Mouse (Mus musculus): ENCODE measurements around the gene Ryr3. TPM values are rescaled to one million over a fixed set of nuclear protein-coding genes. Genes with fewer than 3 reads are reported as not detected.

The Ryr3 gene
- polyA plus RNA-seq, 1 experiment from 2014 or later = 0.14 TPM

DNA sequence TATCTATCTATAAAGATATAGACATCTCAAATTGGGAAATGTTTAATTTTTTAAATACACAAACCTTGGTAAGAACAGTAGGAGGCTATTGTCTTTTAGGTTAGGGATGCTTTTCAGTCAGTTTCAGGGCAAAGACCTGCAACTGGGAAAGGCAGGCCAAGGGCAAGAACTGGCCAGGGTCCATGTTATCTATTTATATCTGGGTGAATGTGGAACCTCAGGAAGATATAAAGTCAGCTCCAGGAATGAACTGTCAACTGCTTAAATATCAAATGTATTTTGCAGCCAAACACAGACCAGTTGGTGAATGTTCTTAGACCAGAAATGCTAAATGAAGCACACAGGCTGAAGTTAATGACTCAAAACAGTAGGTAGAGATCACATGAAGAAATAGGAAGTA, 303.1 kb downstream of the Ryr3 start:
- H3K4me2 ChIP-seq = no peak overlapping the region
- H3K9me3 ChIP-seq (ENCODE audit: control insufficient read depth, low read length) = no peaks in the 10 kb centered on the region

DNA sequence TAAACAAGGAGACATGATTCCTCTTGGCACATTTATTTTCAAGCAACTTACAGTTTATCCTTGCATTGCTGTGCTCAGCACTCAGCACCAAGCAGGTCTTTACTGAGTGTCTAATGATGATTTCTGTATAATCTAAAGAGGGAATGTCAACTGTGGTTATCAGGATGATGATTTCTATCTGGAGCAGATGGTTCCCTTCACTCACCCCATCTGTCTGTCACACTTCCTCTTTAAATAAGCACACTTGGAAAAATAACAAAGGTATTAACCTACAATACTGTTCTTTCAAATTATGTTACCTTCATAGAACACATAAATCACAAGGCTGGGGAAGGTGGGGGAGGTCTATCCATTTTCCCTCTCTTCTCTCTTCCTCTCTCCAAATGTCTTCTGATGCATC, 304.3 kb downstream of the Ryr3 start:
- no peaks in the 10 kb centered on the region for H3K27me3 ChIP-seq (replicated peaks; ENCODE audit: control insufficient read depth, insufficient read depth, low read length)
- H3K9me3 ChIP-seq (ENCODE audit: control insufficient read depth, low read length) = no peaks in the 10 kb centered on the region
- H3K9ac ChIP-seq (ENCODE audit: low read depth, low read length) = no peak overlapping the region
- H3K4me2 ChIP-seq = no peak overlapping the region
- DNase-seq (ENCODE audit: low spot score) = no peak
- H3K27ac ChIP-seq (ENCODE audit: low read depth, low read length) = no peak overlapping the region
- no peaks in the 10 kb centered on the region for H3K36me3 ChIP-seq (ENCODE audit: control insufficient read depth, insufficient read depth, low read length)
- ATAC-seq (replicated peaks; ENCODE audit: low FRiP score) = no peak
- H3K4me3 ChIP-seq (ENCODE audit: low read depth, low read length) = no peak overlapping the region
- H3K4me1 ChIP-seq (replicated peaks; ENCODE audit: control insufficient read depth, insufficient read depth, low read length) = no peaks in the 10 kb centered on the region

More for the DNA sequence above, 303.1 kb downstream of the Ryr3 start:
- no peak overlapping the region for H3K27ac ChIP-seq (ENCODE audit: low read depth, low read length)
- no peaks in the 10 kb centered on the region for H3K27me3 ChIP-seq (replicated peaks; ENCODE audit: control insufficient read depth, insufficient read depth, low read length)
- no peak overlapping the region for H3K9ac ChIP-seq (ENCODE audit: low read depth, low read length)
- DNase-seq (ENCODE audit: low spot score) = no peak
- H3K4me3 ChIP-seq (ENCODE audit: low read depth, low read length) = no peak overlapping the region
- no peaks in the 10 kb centered on the region for H3K4me1 ChIP-seq (replicated peaks; ENCODE audit: control insufficient read depth, insufficient read depth, low read length)
- ATAC-seq (replicated peaks; ENCODE audit: low FRiP score) = no peak
- no peaks in the 10 kb centered on the region for H3K36me3 ChIP-seq (ENCODE audit: control insufficient read depth, insufficient read depth, low read length)

DNA sequence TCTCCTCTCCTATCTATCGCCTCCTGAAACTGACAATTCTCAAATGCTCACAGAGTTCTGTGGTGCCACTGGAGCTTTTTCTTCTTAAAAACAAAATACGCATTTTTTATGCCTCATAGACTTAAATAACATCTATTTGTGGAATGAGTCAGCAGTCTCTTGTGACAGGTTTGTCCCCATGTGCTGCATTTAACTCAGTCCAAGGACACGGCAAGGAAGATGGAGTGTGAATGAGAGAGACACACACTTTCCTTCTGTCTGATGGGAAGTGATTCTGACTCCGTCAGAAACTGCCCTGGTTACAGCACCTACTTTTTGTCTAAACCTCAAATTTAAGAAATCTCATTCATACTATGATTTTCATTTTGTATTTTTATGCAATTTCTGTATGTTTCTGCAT, 306.3 kb downstream of the Ryr3 start:
- Histone ChIP-seq H3K9me3 (ENCODE audit: control insufficient read depth, low read length) (no peaks in the 10 kb centered on the region), H3K4me3 (ENCODE audit: low read depth, low read length) (no peak overlapping the region), H3K4me1 (replicated peaks; ENCODE audit: control insufficient read depth, insufficient read depth, low read length) (no peaks in the 10 kb centered on the region), H3K27ac (ENCODE audit: low read depth, low read length) (no peak overlapping the region), H3K27me3 (replicated peaks; ENCODE audit: control insufficient read depth, insufficient read depth, low read length) (no peaks in the 10 kb centered on the region), H3K4me2 (no peak overlapping the region), H3K36me3 (ENCODE audit: control insufficient read depth, insufficient read depth, low read length) (no peaks in the 10 kb centered on the region), H3K9ac (ENCODE audit: low read depth, low read length) (no peak overlapping the region)
- ATAC-seq (replicated peaks; ENCODE audit: low FRiP score) (no peak), DNase-seq (ENCODE audit: low spot score) (no peak)
- 81% methylated on average over 4 of the region's 4 CpGs for WGBS

DNA sequence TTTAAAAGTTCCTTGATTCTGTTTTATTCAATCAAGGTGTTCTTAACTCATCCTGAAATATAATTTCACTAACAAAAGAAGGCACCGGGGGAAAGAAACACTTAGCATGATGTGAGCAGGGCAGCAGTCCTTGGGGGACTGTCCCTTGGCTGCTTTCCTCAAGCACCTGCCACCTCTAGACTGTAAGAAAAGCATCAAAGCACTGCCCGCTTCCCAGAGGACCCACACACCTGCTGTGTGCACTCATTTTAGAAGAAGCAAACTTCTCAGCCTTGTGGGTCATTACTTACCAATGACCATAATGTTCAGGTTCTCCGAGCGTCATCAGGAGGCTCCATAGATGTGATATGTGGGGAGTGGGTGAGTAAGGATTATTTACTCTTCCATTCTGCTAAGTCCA, 307.8 kb downstream of the Ryr3 start:
- DNase-seq (ENCODE audit: low spot score) (no peak), ATAC-seq (replicated peaks; ENCODE audit: low FRiP score) (no peak)
- H3K36me3 ChIP-seq (ENCODE audit: control insufficient read depth, insufficient read depth, low read length) = no peaks in the 10 kb centered on the region
- no peaks in the 10 kb centered on the region for H3K9me3 ChIP-seq (ENCODE audit: control insufficient read depth, low read length)
- H3K4me3 ChIP-seq (ENCODE audit: low read depth, low read length) = no peak overlapping the region
- 76% methylated on average over 4 of the region's 4 CpGs for WGBS
- no peaks in the 10 kb centered on the region for H3K27me3 ChIP-seq (replicated peaks; ENCODE audit: control insufficient read depth, insufficient read depth, low read length)
- no peak overlapping the region for H3K27ac ChIP-seq (ENCODE audit: low read depth, low read length)
- no peaks in the 10 kb centered on the region for H3K4me1 ChIP-seq (replicated peaks; ENCODE audit: control insufficient read depth, insufficient read depth, low read length)
- H3K4me2 ChIP-seq = no peak overlapping the region
- no peak overlapping the region for H3K9ac ChIP-seq (ENCODE audit: low read depth, low read length)

DNA sequence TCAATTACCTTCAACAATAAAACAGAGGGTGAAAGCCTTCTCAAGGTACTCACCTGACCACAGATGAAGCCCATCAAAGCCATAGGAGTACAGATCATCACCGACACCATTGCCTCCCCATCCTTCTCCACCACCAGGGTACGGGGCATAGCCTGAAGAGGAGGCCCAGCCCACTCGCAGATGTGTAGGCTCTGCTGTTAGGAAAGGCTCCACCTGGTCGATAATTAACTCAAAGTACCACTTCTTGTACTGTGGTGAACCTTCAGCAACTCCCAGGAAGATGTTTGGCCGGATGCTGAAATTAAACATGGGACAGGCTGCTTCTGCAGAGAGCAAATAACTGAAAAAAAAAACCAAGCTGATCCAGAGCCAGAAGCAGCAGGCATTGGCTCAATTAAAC, 316.1 kb downstream of the Ryr3 start:
- Histone ChIP-seq H3K4me3 (ENCODE audit: low read depth, low read length) (no peak overlapping the region), H3K4me2 (no peak overlapping the region), H3K36me3 (ENCODE audit: control insufficient read depth, insufficient read depth, low read length) (no peaks in the 10 kb centered on the region), H3K4me1 (replicated peaks; ENCODE audit: control insufficient read depth, insufficient read depth, low read length) (no peaks in the 10 kb centered on the region), H3K9ac (ENCODE audit: low read depth, low read length) (no peak overlapping the region), H3K27ac (ENCODE audit: low read depth, low read length) (no peak overlapping the region), H3K27me3 (replicated peaks; ENCODE audit: control insufficient read depth, insufficient read depth, low read length) (no peaks in the 10 kb centered on the region), H3K9me3 (ENCODE audit: control insufficient read depth, low read length) (no peaks in the 10 kb centered on the region)
- no peak for ATAC-seq (replicated peaks; ENCODE audit: low FRiP score)
- 54% methylated on average over 5 of the region's 5 CpGs for WGBS
- no peak for DNase-seq (ENCODE audit: low spot score)

DNA sequence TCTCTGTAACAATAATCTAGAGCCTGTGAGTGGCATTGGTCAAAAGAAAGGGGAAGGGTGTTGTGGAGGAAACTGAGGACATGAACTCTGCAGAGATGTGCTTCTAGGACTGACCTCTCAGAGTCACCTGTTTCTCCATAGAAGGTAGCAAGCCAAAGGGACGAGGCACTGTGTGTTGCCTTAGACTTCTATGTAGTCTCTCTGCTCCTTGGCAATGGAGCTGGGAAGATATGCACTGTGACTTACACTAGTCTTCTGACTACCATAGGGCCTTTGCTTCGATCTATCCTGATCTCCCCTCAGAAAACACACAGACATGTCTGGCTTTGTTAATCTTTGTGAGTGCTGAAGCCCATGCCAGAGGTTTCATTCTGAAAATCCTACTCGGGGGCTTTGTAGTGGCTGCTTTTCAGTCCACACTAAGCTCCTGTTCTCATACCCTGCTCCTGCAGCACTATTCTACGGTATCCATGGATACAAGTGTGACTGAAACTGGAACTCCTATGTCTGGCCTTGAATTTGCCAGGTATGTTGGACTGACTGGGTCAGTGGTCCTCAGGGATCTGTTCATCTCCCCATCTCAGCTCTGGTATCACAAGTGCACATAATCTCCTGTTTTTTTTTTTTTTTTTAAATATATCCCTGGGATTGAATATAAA, 332.3 kb downstream of the Ryr3 start:
- no peaks in the 10 kb centered on the region for H3K9me3 ChIP-seq (ENCODE audit: control insufficient read depth, low read length)
- no peaks in the 10 kb centered on the region for H3K36me3 ChIP-seq (ENCODE audit: control insufficient read depth, insufficient read depth, low read length)
- WGBS = 70% methylated on average over 4 of the region's 4 CpGs
- H3K27ac ChIP-seq (ENCODE audit: low read depth, low read length) = no peak overlapping the region
- no peak overlapping the region for H3K4me3 ChIP-seq (ENCODE audit: low read depth, low read length)
- H3K27me3 ChIP-seq (replicated peaks; ENCODE audit: control insufficient read depth, insufficient read depth, low read length) = no peaks in the 10 kb centered on the region
- no peak overlapping the region for H3K4me2 ChIP-seq
- H3K4me1 ChIP-seq (replicated peaks; ENCODE audit: control insufficient read depth, insufficient read depth, low read length) = no peaks in the 10 kb centered on the region
- H3K9ac ChIP-seq (ENCODE audit: low read depth, low read length) = no peak overlapping the region
- ATAC-seq (replicated peaks; ENCODE audit: low FRiP score) = no peak
- no peak for DNase-seq (ENCODE audit: low spot score)

DNA sequence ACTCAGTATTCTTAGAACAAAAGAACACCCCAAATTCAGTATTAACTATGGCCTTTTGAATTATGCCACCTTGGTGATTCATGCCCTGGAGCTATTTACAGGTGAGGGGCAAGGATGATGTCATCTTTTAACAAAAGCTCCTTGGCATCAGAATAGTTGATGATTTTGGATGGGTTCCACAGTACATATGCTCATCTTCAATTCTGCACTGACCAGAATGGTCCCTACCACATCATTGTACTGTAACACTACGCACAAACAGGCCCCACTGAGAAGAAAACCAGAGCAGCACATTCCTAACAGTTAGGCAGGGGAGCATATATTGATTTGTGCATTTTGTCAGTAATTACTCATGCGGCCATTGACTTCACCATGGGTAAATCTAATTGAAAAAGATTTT, 335.1 kb downstream of the Ryr3 start:
- ATAC-seq (replicated peaks; ENCODE audit: low FRiP score) (no peak), DNase-seq (ENCODE audit: low spot score) (no peak)
- no peak overlapping the region for H3K4me3 ChIP-seq (ENCODE audit: low read depth, low read length)
- no peaks in the 10 kb centered on the region for H3K36me3 ChIP-seq (ENCODE audit: control insufficient read depth, insufficient read depth, low read length)
- H3K27me3 ChIP-seq (replicated peaks; ENCODE audit: control insufficient read depth, insufficient read depth, low read length) = no peaks in the 10 kb centered on the region
- no peaks in the 10 kb centered on the region for H3K9me3 ChIP-seq (ENCODE audit: control insufficient read depth, low read length)
- no peak overlapping the region for H3K27ac ChIP-seq (ENCODE audit: low read depth, low read length)
- 78% methylated on average over 2 of the region's 2 CpGs for WGBS
- H3K4me2 ChIP-seq = no peak overlapping the region
- H3K9ac ChIP-seq (ENCODE audit: low read depth, low read length) = no peak overlapping the region
- no peaks in the 10 kb centered on the region for H3K4me1 ChIP-seq (replicated peaks; ENCODE audit: control insufficient read depth, insufficient read depth, low read length)

DNA sequence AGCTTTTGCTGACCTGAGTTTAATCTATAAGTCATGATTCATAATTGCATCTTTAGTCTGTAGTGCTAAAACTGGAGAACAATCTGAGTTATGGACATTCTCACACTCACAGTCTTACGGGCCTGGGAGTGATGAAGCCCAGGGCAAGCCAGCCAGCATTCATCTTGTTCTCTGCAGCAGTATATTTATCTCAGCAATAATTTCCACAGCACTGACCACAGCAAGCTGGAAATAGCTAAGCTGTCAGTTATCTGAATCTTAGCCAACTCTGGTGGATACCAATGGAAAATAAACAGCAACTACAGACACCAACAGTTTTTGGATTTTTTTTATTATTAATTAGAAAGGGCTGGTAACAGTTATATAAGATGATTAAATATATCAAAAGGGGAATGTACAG, 335.5 kb downstream of the Ryr3 start:
- DNase-seq (ENCODE audit: low spot score) (no peak), ATAC-seq (replicated peaks; ENCODE audit: low FRiP score) (no peak)
- Histone ChIP-seq H3K36me3 (ENCODE audit: control insufficient read depth, insufficient read depth, low read length) (no peaks in the 10 kb centered on the region), H3K9ac (ENCODE audit: low read depth, low read length) (no peak overlapping the region), H3K9me3 (ENCODE audit: control insufficient read depth, low read length) (no peaks in the 10 kb centered on the region), H3K4me1 (replicated peaks; ENCODE audit: control insufficient read depth, insufficient read depth, low read length) (no peaks in the 10 kb centered on the region), H3K27ac (ENCODE audit: low read depth, low read length) (no peak overlapping the region), H3K4me3 (ENCODE audit: low read depth, low read length) (no peak overlapping the region), H3K27me3 (replicated peaks; ENCODE audit: control insufficient read depth, insufficient read depth, low read length) (no peaks in the 10 kb centered on the region), H3K4me2 (no peak overlapping the region)
- WGBS = 69% methylated on average over 1 of the region's 1 CpGs

DNA sequence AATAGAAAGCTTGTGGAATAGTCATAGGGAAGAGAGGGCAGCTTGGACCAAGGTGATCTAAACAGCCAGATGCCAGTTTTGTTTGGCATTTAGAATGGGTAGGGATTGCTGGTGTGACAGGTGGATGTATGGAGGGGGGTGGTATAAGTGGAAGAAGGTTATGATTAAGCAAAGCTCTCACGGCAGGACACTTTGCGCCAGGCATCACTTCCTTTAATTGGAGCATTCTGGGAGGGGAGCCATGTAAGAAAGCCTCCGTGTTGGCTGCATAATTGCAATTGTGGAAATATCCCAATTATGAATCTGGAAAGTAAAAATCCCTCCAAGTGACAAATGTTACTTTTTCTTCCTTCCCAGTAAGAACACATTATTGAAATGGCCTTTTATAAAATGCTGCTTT, 339.5 kb downstream of the Ryr3 start:
- 72% methylated on average over 3 of the region's 3 CpGs for WGBS
- Histone ChIP-seq H3K4me1 (replicated peaks; ENCODE audit: control insufficient read depth, insufficient read depth, low read length) (no peaks in the 10 kb centered on the region), H3K9ac (ENCODE audit: low read depth, low read length) (no peak overlapping the region), H3K36me3 (ENCODE audit: control insufficient read depth, insufficient read depth, low read length) (no peaks in the 10 kb centered on the region), H3K4me2 (no peak overlapping the region), H3K9me3 (ENCODE audit: control insufficient read depth, low read length) (no peaks in the 10 kb centered on the region), H3K27me3 (replicated peaks; ENCODE audit: control insufficient read depth, insufficient read depth, low read length) (no peaks in the 10 kb centered on the region), H3K27ac (ENCODE audit: low read depth, low read length) (no peak overlapping the region), H3K4me3 (ENCODE audit: low read depth, low read length) (no peak overlapping the region)
- DNase-seq (ENCODE audit: low spot score) (no peak), ATAC-seq (replicated peaks; ENCODE audit: low FRiP score) (no peak)
